Mouse (Mus musculus): ENCODE results near the gene Cldn14. TPM values are rescaled to one million over a fixed set of nuclear protein-coding genes. Genes with fewer than 3 reads are reported as not detected.
A peak's percentile ranks its signal among the peaks of the same experiment; 100 is the strongest.

The Cldn14 gene
- polyA plus RNA-seq, 1 experiment from 2014 or later = not detected

GRCm38 (mm10) chr16:93917712-93918678, 90.6 kb downstream of the Cldn14 start:
- WGBS = 40% methylated on average over 22 of the region's 22 CpGs
- H3K9ac ChIP-seq (replicated peaks) = no peak overlapping the region
- H3K4me2 ChIP-seq (replicated peaks) = peak overlapping the region; percentile 44
- peaks cover 5% of the 10 kb centered on the region for H3K4me1 ChIP-seq (replicated peaks)
- H3K4me3 ChIP-seq (replicated peaks) = no peak overlapping the region
- no peaks in the 10 kb centered on the region for H3K9me3 ChIP-seq
- H3K36me3 ChIP-seq = no peaks in the 10 kb centered on the region
- H3K27me3 ChIP-seq = no peaks in the 10 kb centered on the region
- peak; percentile 64 for ATAC-seq
- no peak overlapping the region for H3K27ac ChIP-seq

GRCm38 (mm10) chr16:93915338-93915849, 93.2 kb downstream of the Cldn14 start:
- WGBS = 34% methylated on average over 10 of the region's 10 CpGs
- H3K27me3 ChIP-seq = no peaks in the 10 kb centered on the region

GRCm38 (mm10) chr16:93913881-93914576, 94.6 kb downstream of the Cldn14 start:
- Histone ChIP-seq H3K9me3 (no peaks in the 10 kb centered on the region), H3K27ac (no peak overlapping the region), H3K36me3 (no peaks in the 10 kb centered on the region), H3K4me3 (replicated peaks) (no peak overlapping the region), H3K9ac (replicated peaks) (no peak overlapping the region), H3K4me1 (replicated peaks) (peaks cover 5% of the 10 kb centered on the region), H3K27me3 (no peaks in the 10 kb centered on the region), H3K4me2 (replicated peaks) (no peak overlapping the region)
- ATAC-seq = no peak
- WGBS = 84% methylated on average over 10 of the region's 10 CpGs

More at GRCm38 (mm10) chr16:93915338-93915849, 93.2 kb downstream of the Cldn14 start:
- no peak overlapping the region for H3K9ac ChIP-seq (replicated peaks)
- no peak overlapping the region for H3K4me3 ChIP-seq (replicated peaks)
- H3K36me3 ChIP-seq = no peaks in the 10 kb centered on the region
- H3K4me1 ChIP-seq (replicated peaks) = peaks cover 5% of the 10 kb centered on the region
- no peaks in the 10 kb centered on the region for H3K9me3 ChIP-seq
- no peak overlapping the region for H3K27ac ChIP-seq
- ATAC-seq = no peak
- no peak overlapping the region for H3K4me2 ChIP-seq (replicated peaks)

GRCm38 (mm10) chr16:93912808-93913207, 95.8 kb downstream of the Cldn14 start:
- Histone ChIP-seq H3K4me2 (replicated peaks) (no peak overlapping the region), H3K36me3 (no peaks in the 10 kb centered on the region)
- 78% methylated on average over 3 of the region's 3 CpGs for WGBS

GRCm38 (mm10) chr16:93912158-93912557, 96.5 kb downstream of the Cldn14 start:
- no peak overlapping the region for H3K27ac ChIP-seq
- no peak overlapping the region for H3K9ac ChIP-seq (replicated peaks)
- H3K4me1 ChIP-seq (replicated peaks) = no peaks in the 10 kb centered on the region
- H3K27me3 ChIP-seq = no peaks in the 10 kb centered on the region
- H3K4me2 ChIP-seq (replicated peaks) = no peak overlapping the region
- H3K4me3 ChIP-seq (replicated peaks) = no peak overlapping the region
- WGBS = 86% methylated on average over 5 of the region's 5 CpGs
- no peak for ATAC-seq
- no peaks in the 10 kb centered on the region for H3K36me3 ChIP-seq
- H3K9me3 ChIP-seq = no peaks in the 10 kb centered on the region

More at GRCm38 (mm10) chr16:93912808-93913207, 95.8 kb downstream of the Cldn14 start:
- no peaks in the 10 kb centered on the region for H3K4me1 ChIP-seq (replicated peaks)
- H3K27me3 ChIP-seq = no peaks in the 10 kb centered on the region
- no peak overlapping the region for H3K27ac ChIP-seq
- ATAC-seq = no peak
- H3K9me3 ChIP-seq = no peaks in the 10 kb centered on the region
- no peak overlapping the region for H3K4me3 ChIP-seq (replicated peaks)
- no peak overlapping the region for H3K9ac ChIP-seq (replicated peaks)

GRCm38 (mm10) chr16:93910735-93911665, 97.6 kb downstream of the Cldn14 start:
- Histone ChIP-seq H3K36me3 (no peaks in the 10 kb centered on the region), H3K4me1 (replicated peaks) (no peaks in the 10 kb centered on the region), H3K4me2 (replicated peaks) (no peak overlapping the region), H3K27ac (no peak overlapping the region), H3K4me3 (replicated peaks) (no peak overlapping the region), H3K27me3 (no peaks in the 10 kb centered on the region), H3K9me3 (no peaks in the 10 kb centered on the region), H3K9ac (replicated peaks) (no peak overlapping the region)
- WGBS = 75% methylated on average over 28 of the region's 28 CpGs
- no peak for ATAC-seq

GRCm38 (mm10) chr16:93909936-93910335, 98.7 kb downstream of the Cldn14 start:
- H3K36me3 ChIP-seq = no peaks in the 10 kb centered on the region
- no peaks in the 10 kb centered on the region for H3K4me1 ChIP-seq (replicated peaks)
- no peaks in the 10 kb centered on the region for H3K27me3 ChIP-seq
- no peak overlapping the region for H3K4me3 ChIP-seq (replicated peaks)
- no peaks in the 10 kb centered on the region for H3K9me3 ChIP-seq
- H3K27ac ChIP-seq = no peak overlapping the region
- no peak overlapping the region for H3K9ac ChIP-seq (replicated peaks)
- no peak for ATAC-seq
- H3K4me2 ChIP-seq (replicated peaks) = no peak overlapping the region
- WGBS = 92% methylated on average over 3 of the region's 3 CpGs

GRCm38 (mm10) chr16:93908196-93908595, 100.4 kb downstream of the Cldn14 start:
- Histone ChIP-seq H3K27ac (no peak overlapping the region), H3K9me3 (no peaks in the 10 kb centered on the region), H3K36me3 (no peaks in the 10 kb centered on the region), H3K4me3 (replicated peaks) (no peak overlapping the region), H3K4me1 (replicated peaks) (no peaks in the 10 kb centered on the region), H3K9ac (replicated peaks) (no peak overlapping the region), H3K4me2 (replicated peaks) (no peak overlapping the region), H3K27me3 (no peaks in the 10 kb centered on the region)
- WGBS = 92% methylated on average over 8 of the region's 8 CpGs
- ATAC-seq = no peak

- Histone ChIP-seq H3K27ac (no peak overlapping the region), H3K9ac (replicated peaks) (no peak overlapping the region), H3K9me3 (no peaks in the 10 kb centered on the region), H3K4me1 (replicated peaks) (no peaks in the 10 kb centered on the region), H3K36me3 (no peaks in the 10 kb centered on the region), H3K4me3 (replicated peaks) (no peak overlapping the region), H3K27me3 (no peaks in the 10 kb centered on the region), H3K4me2 (replicated peaks) (no peak overlapping the region)
- ATAC-seq = no peak
- WGBS = 83% methylated on average over 5 of the region's 5 CpGs
These were observed 100.9 kb downstream of the Cldn14 start for GRCm38 (mm10) chr16:93907761-93908160.

GRCm38 (mm10) chr16:93906156-93907014, 102.3 kb downstream of the Cldn14 start:
- no peak overlapping the region for H3K4me3 ChIP-seq (replicated peaks)
- no peak overlapping the region for H3K27ac ChIP-seq
- H3K4me1 ChIP-seq (replicated peaks) = no peaks in the 10 kb centered on the region
- no peaks in the 10 kb centered on the region for H3K9me3 ChIP-seq
- no peak overlapping the region for H3K4me2 ChIP-seq (replicated peaks)
- peak; percentile 67 for ATAC-seq
- peaks cover 3% of the 10 kb centered on the region for H3K36me3 ChIP-seq
- H3K27me3 ChIP-seq = no peaks in the 10 kb centered on the region
- no peak overlapping the region for H3K9ac ChIP-seq (replicated peaks)
- 73% methylated on average over 11 of the region's 11 CpGs for WGBS

- Histone ChIP-seq H3K9me3 (no peaks in the 10 kb centered on the region), H3K4me3 (replicated peaks) (no peak overlapping the region), H3K27ac (no peak overlapping the region), H3K27me3 (no peaks in the 10 kb centered on the region), H3K4me1 (replicated peaks) (no peaks in the 10 kb centered on the region), H3K36me3 (peaks cover 23% of the 10 kb centered on the region), H3K4me2 (replicated peaks) (no peak overlapping the region), H3K9ac (replicated peaks) (no peak overlapping the region)
- WGBS = 70% methylated on average over 6 of the region's 6 CpGs
- ATAC-seq = no peak
These were observed 105.6 kb downstream of the Cldn14 start for GRCm38 (mm10) chr16:93903027-93903426.

All from midbrain, embryonic 13.5 days (tissue).